Mouse (Mus musculus) erythroblast, adult 5-6 weeks (primary cell): Measurements from ENCODE around the gene Senp7. TPM values are rescaled to one million over a fixed set of nuclear protein-coding genes. Genes with fewer than 3 reads are reported as not detected.
"Not testable (repeated sequence)": the region's sequence is repeated elsewhere in the genome, so short reads cannot be mapped to it uniquely, and the experiment has no call there.

ENCODE experiments used
- ATAC-seq: replicated peaks from 2 replicates; pipeline ENCODE4 v1.8.0; 2016; ENCODE audit warnings: moderate number of reproducible peaks, mild to moderate bottlenecking, moderate TSS enrichment, inconsistent platforms; ENCODE audit not compliant: poor library complexity, low FRiP score, severe bottlenecking
- total RNA-seq, 2 experiments: library from RNA; stranded (forward) in 1 of 2; stranded (reverse) in 1 of 2; fragments of 150-400 nt in 1 of 2; fragments of 200-764, 138-1000 nt in 1 of 2; gene quantifications; 2 replicates each; pipeline versions ENCODE4 v1.2.3 to v1.2.4; 2015 to 2017; ENCODE audit warnings: low replicate concordance in 2 of 2

The Senp7 gene
- total RNA-seq (2015; ENCODE audit: low replicate concordance) (93.6 and 141 TPM in 2 replicates), total RNA-seq (2017; ENCODE audit: low replicate concordance) (90.5 and 92.9 TPM in 2 replicates)

GRCm38 (mm10) chr16:56048038-56048437 is at the start of gene Senp7:
Senp7 (plus strand) TSS chr16:56048338.
- not testable (repeated sequence) for ATAC-seq

- ATAC-seq: no peak
Measured at GRCm38 (mm10) chr16:56006798-56007197, 41.3 kb upstream of the Senp7 start.

- no peak for ATAC-seq
Measured at GRCm38 (mm10) chr16:56008862-56009261, 39.3 kb upstream of the Senp7 start.

- peak; percentile 47 for ATAC-seq
Measured at GRCm38 (mm10) chr16:56012789-56013743, 35.1 kb upstream of the Senp7 start.

GRCm38 (mm10) chr16:56014076-56014475 is 34.1 kb upstream of the Senp7 start:
- no peak for ATAC-seq

GRCm38 (mm10) chr16:56019660-56020059 is 28.5 kb upstream of the Senp7 start:
- ATAC-seq: 0 out of 2 replicates have a peak, but pooled peaks have one; percentile 31

GRCm38 (mm10) chr16:56027854-56028629 is 20.1 kb upstream of the Senp7 start:
- no peak for ATAC-seq

GRCm38 (mm10) chr16:56028722-56029551 is 19.2 kb upstream of the Senp7 start:
- peak; percentile 73 for ATAC-seq

- ATAC-seq: peak; percentile 97
Measured at GRCm38 (mm10) chr16:56029661-56030082, 18.5 kb upstream of the Senp7 start, which contains the start of gene Pcnp. Pcnp (minus strand) TSS chr16:56029739.

GRCm38 (mm10) chr16:56034566-56034965 is 13.6 kb upstream of the Senp7 start:
- ATAC-seq: no peak

- ATAC-seq: no peak
Measured at GRCm38 (mm10) chr16:56036501-56036900, 11.6 kb upstream of the Senp7 start.

GRCm38 (mm10) chr16:56037138-56038010 is 10.8 kb upstream of the Senp7 start, which contains the start of gene Trmt10c:
Trmt10c (minus strand) TSS chr16:56037819.
- peak; percentile 100 for ATAC-seq

GRCm38 (mm10) chr16:56038090-56038489 is 10.0 kb upstream of the Senp7 start:
- ATAC-seq: no peak

GRCm38 (mm10) chr16:56055911-56056310 is 7.8 kb downstream of the Senp7 start:
- no peak for ATAC-seq

GRCm38 (mm10) chr16:56056944-56057590 is 8.9 kb downstream of the Senp7 start:
- no peak for ATAC-seq

GRCm38 (mm10) chr16:56058151-56058550 is 10.0 kb downstream of the Senp7 start:
- ATAC-seq: peak; percentile 38; the same call in 1 of the 2 replicates

- ATAC-seq: no peak
Measured at GRCm38 (mm10) chr16:56061995-56062594, 14.0 kb downstream of the Senp7 start.
